21 mouse cellular contexts compared by ENCODE assay signal in the genomic region with DNA sequence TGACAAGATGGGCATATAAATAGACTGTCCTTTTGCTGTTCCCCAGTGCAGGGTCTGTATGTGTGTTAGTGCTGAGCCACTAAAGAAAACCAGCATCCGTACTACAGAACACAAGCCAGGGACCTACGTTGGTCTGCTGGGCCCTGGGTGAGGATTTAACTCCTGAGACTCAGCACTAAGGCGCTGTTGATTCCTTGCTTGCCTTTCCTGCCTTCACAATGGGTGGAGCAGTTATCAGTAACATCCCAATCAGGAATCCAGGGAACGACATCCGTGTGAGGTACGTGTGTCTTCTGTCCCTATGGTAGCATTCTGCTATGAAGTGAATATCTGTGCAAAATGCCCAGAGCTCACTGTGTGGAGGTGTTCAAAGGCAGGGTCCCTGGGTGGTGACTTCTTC. TPM values are rescaled to one million over a fixed set of nuclear protein-coding genes. Genes with fewer than 3 reads are reported as not detected.
A peak's percentile ranks its signal among the peaks of the same experiment; 100 is the strongest.
DNase-seq lines count a peak whose midpoint lies in the region; ATAC-seq lines count a peak whose summit lies in the region.
"Had no signal": no experiment of that assay in that cellular context is flagged by ENCODE, and none has a peak within 500 bp of the region (broad histone marks: within the 10 kb centered on the region; RNA-seq: fewer than 3 reads in every experiment).

No protein-coding gene starts in this region.

- H3K27ac ChIP-seq in forebrain, embryonic 12.5 days, result 0 out of 2 replicates have a peak overlapping the region, but pooled peaks have one; percentile 46
- H3K27ac ChIP-seq in forebrain, embryonic 11.5 days (ENCODE audit: low read depth, low read length), result no peak overlapping the region
- no peak overlapping the region for H3K27ac ChIP-seq in heart, embryonic 15.5 days
- 0 out of 2 replicates have a peak overlapping the region, but pooled peaks have one; percentile 23 for H3K27ac ChIP-seq in hindbrain, embryonic 13.5 days
- H3K27ac ChIP-seq in hindbrain, embryonic 11.5 days (ENCODE audit: low read depth, low read length), result no peak overlapping the region
- H3K27ac ChIP-seq in embryonic facial prominence, embryonic 10.5 days (replicated peaks), result 0 out of 2 replicates have a peak overlapping the region, but pooled peaks have one; percentile 10
- H3K27ac ChIP-seq: embryonic facial prominence, embryonic 15.5 days; heart, adult 2 months; intestine, embryonic 15.5 days had no signal

- peaks cover 12% of the 10 kb centered on the region; the same call in 1 of the 2 replicates for H3K9me3 ChIP-seq in forebrain, embryonic 12.5 days
- H3K9me3 ChIP-seq in forebrain, embryonic 11.5 days (ENCODE audit: control insufficient read depth, low read length), result no peaks in the 10 kb centered on the region; the same call in 1 of the 2 replicates
- peaks cover 6% of the 10 kb centered on the region; the same call in 1 of the 2 replicates for H3K9me3 ChIP-seq in heart, embryonic 15.5 days (replicated peaks)
- peaks cover 4% of the 10 kb centered on the region; the same call in 1 of the 2 replicates for H3K9me3 ChIP-seq in hindbrain, embryonic 13.5 days
- H3K9me3 ChIP-seq in hindbrain, embryonic 11.5 days (ENCODE audit: control insufficient read depth, low read length), result no peaks in the 10 kb centered on the region
- no peaks in the 10 kb centered on the region for H3K9me3 ChIP-seq in embryonic facial prominence, embryonic 10.5 days
- H3K9me3 ChIP-seq: embryonic facial prominence, embryonic 15.5 days; intestine, embryonic 15.5 days had no signal

- no peak overlapping the region for H3K4me2 ChIP-seq in forebrain, embryonic 12.5 days
- H3K4me2 ChIP-seq in forebrain, embryonic 11.5 days (ENCODE audit: low read depth, low read length, severe bottlenecking), result no peak overlapping the region
- H3K4me2 ChIP-seq in heart, embryonic 15.5 days, result no peak overlapping the region
- H3K4me2 ChIP-seq in hindbrain, embryonic 13.5 days, result no peak overlapping the region
- H3K4me2 ChIP-seq in hindbrain, embryonic 11.5 days (replicated peaks; ENCODE audit: low read depth, low read length), result no peak overlapping the region
- H3K4me2 ChIP-seq: embryonic facial prominence, embryonic 15.5 days; intestine, embryonic 15.5 days had no signal

- no peak for DNase-seq in forebrain, embryonic 11.5 days (ENCODE audit: low spot score)
- no peak for DNase-seq in heart, postnatal 25 days (ENCODE audit: low spot score)
- DNase-seq in hindbrain, embryonic 11.5 days (ENCODE audit: low spot score), result no peak
- no peak for DNase-seq in embryonic facial prominence, embryonic 10.5 days (ENCODE audit: low spot score)
- DNase-seq: adrenal gland, adult 8-10 months; adrenal gland, postnatal 36 days; B cell, adult 2 months; cerebellum, adult 2 months; gastrocnemius, postnatal 10 days; heart, adult 2 months; heart, postnatal 4 days; kidney, adult 18-20 months had no signal

- 89% methylated on average over 6 of the region's 6 CpGs for WGBS in forebrain, embryonic 12.5 days
- 96% methylated on average over 6 of the region's 6 CpGs for WGBS in forebrain, embryonic 11.5 days
- WGBS in heart, embryonic 15.5 days, result 61% methylated on average over 6 of the region's 6 CpGs
- WGBS in hindbrain, embryonic 13.5 days, result 90% methylated on average over 6 of the region's 6 CpGs
- 86% methylated on average over 6 of the region's 6 CpGs for WGBS in hindbrain, embryonic 11.5 days
- WGBS in embryonic facial prominence, embryonic 10.5 days, result 85% methylated on average over 6 of the region's 6 CpGs

- H3K36me3 ChIP-seq in forebrain, embryonic 12.5 days (replicated peaks), result peaks cover 18% of the 10 kb centered on the region
- H3K36me3 ChIP-seq in forebrain, embryonic 11.5 days (ENCODE audit: control insufficient read depth, insufficient read depth, low read length), result peaks cover 8% of the 10 kb centered on the region
- no peaks in the 10 kb centered on the region; the same call in 1 of the 2 replicates for H3K36me3 ChIP-seq in heart, embryonic 15.5 days
- H3K36me3 ChIP-seq in hindbrain, embryonic 13.5 days, result peaks cover 16% of the 10 kb centered on the region; the same call in 1 of the 2 replicates
- peaks cover 9% of the 10 kb centered on the region; the same call in 1 of the 2 replicates for H3K36me3 ChIP-seq in hindbrain, embryonic 11.5 days (ENCODE audit: control insufficient read depth, insufficient read depth, low read length)
- H3K36me3 ChIP-seq in embryonic facial prominence, embryonic 10.5 days (replicated peaks), result peaks cover 63% of the 10 kb centered on the region
- H3K36me3 ChIP-seq: embryonic facial prominence, embryonic 15.5 days; G1E had no signal

- intact Hi-C loops in heart, postnatal 25 days (cut with DNase I), result no loop called here

- peaks cover 54% of the 10 kb centered on the region for H3K4me1 ChIP-seq in forebrain, embryonic 12.5 days
- peaks cover 29% of the 10 kb centered on the region for H3K4me1 ChIP-seq in forebrain, embryonic 11.5 days (replicated peaks; ENCODE audit: control insufficient read depth, insufficient read depth, low read length)
- H3K4me1 ChIP-seq in heart, embryonic 15.5 days (replicated peaks), result peaks cover 49% of the 10 kb centered on the region
- peaks cover 57% of the 10 kb centered on the region for H3K4me1 ChIP-seq in hindbrain, embryonic 13.5 days (replicated peaks)
- H3K4me1 ChIP-seq in hindbrain, embryonic 11.5 days (replicated peaks; ENCODE audit: control insufficient read depth, insufficient read depth, low read length), result peaks cover 26% of the 10 kb centered on the region
- peaks cover 61% of the 10 kb centered on the region for H3K4me1 ChIP-seq in embryonic facial prominence, embryonic 10.5 days

- no peak for ATAC-seq in forebrain, embryonic 12.5 days (ENCODE audit: low FRiP score)
- ATAC-seq in forebrain, embryonic 11.5 days (replicated peaks; ENCODE audit: low FRiP score), result no peak
- peak; percentile 19; the same call in 1 of the 2 replicates for ATAC-seq in heart, embryonic 15.5 days (replicated peaks; ENCODE audit: insufficient number of reproducible peaks, insufficient read depth, low FRiP score, low read depth)
- ATAC-seq in hindbrain, embryonic 13.5 days (ENCODE audit: low FRiP score), result no peak
- no peak for ATAC-seq in hindbrain, embryonic 11.5 days (ENCODE audit: low FRiP score)
- ATAC-seq: CD4-positive, CD25-positive, alpha-beta regulatory T cell, adult 4 months; intestine, embryonic 15.5 days had no signal

- H3K4me3 ChIP-seq in forebrain, embryonic 12.5 days (replicated peaks), result no peak overlapping the region
- H3K4me3 ChIP-seq in forebrain, embryonic 11.5 days (ENCODE audit: low read depth, low read length), result no peak overlapping the region
- no peak overlapping the region for H3K4me3 ChIP-seq in heart, embryonic 15.5 days
- H3K4me3 ChIP-seq in hindbrain, embryonic 13.5 days, result no peak overlapping the region
- no peak overlapping the region for H3K4me3 ChIP-seq in hindbrain, embryonic 11.5 days (ENCODE audit: low read depth, low read length)
- no peak overlapping the region for H3K4me3 ChIP-seq in embryonic facial prominence, embryonic 10.5 days
- H3K4me3 ChIP-seq: embryonic facial prominence, embryonic 15.5 days; erythroblast, embryonic 14.5 days; forebrain, embryonic 10.5 days; heart, adult 2 months; intestine, embryonic 15.5 days had no signal

- H3K9ac ChIP-seq in forebrain, embryonic 12.5 days, result no peak overlapping the region
- H3K9ac ChIP-seq in forebrain, embryonic 11.5 days (ENCODE audit: low read length), result no peak overlapping the region
- H3K9ac ChIP-seq in heart, embryonic 15.5 days, result no peak overlapping the region
- no peak overlapping the region for H3K9ac ChIP-seq in hindbrain, embryonic 13.5 days
- no peak overlapping the region for H3K9ac ChIP-seq in hindbrain, embryonic 11.5 days (ENCODE audit: low read depth, low read length)
- H3K9ac ChIP-seq: embryonic facial prominence, embryonic 15.5 days; intestine, embryonic 15.5 days had no signal

- no peaks in the 10 kb centered on the region for H3K27me3 ChIP-seq in forebrain, embryonic 12.5 days
- no peaks in the 10 kb centered on the region for H3K27me3 ChIP-seq in forebrain, embryonic 11.5 days (ENCODE audit: control insufficient read depth, insufficient read depth, low read length)
- H3K27me3 ChIP-seq in heart, embryonic 15.5 days, result no peaks in the 10 kb centered on the region
- no peaks in the 10 kb centered on the region for H3K27me3 ChIP-seq in hindbrain, embryonic 13.5 days
- H3K27me3 ChIP-seq in hindbrain, embryonic 11.5 days (ENCODE audit: control insufficient read depth, insufficient read depth, low read length), result no peaks in the 10 kb centered on the region
- H3K27me3 ChIP-seq in embryonic facial prominence, embryonic 10.5 days (replicated peaks; ENCODE audit: low read depth, poor library complexity, severe bottlenecking), result no peaks in the 10 kb centered on the region
- H3K27me3 ChIP-seq: intestine, embryonic 15.5 days had no signal

RNA-seq across cellular contexts. Expression of a gene that starts 8.2 kb away (rescaled TPM):
- polyA plus RNA-seq in forebrain, embryonic 12.5 days (2016; fragmentation: Nextera tagmentation; extraction: Ambion mirVana), result 81.1 and 81.2 TPM in 2 replicates
- 81.8 and 84.6 TPM in 2 replicates for polyA plus RNA-seq in forebrain, embryonic 11.5 days (2014; fragmentation: Nextera tagmentation; extraction: Ambion mirVana)
- polyA plus RNA-seq in heart, embryonic 15.5 days (2015; fragmentation: Nextera tagmentation; extraction: Ambion mirVana), result 48.1 and 49.3 TPM in 2 replicates
- 10 to 100 TPM in 1 of 2 experiments, 1 to 10 TPM in 1; 5.6 to 10.5 TPM for total RNA-seq in heart, postnatal 25 days (2021)
- polyA plus RNA-seq in hindbrain, embryonic 13.5 days (2015; fragmentation: Nextera tagmentation; extraction: Ambion mirVana), result 50.3 and 52.3 TPM in 2 replicates
- polyA plus RNA-seq in hindbrain, embryonic 11.5 days (2014; fragmentation: Nextera tagmentation; extraction: Ambion mirVana), result 85.4 and 99.3 TPM in 2 replicates
- 102 and 123 TPM in 2 replicates for polyA plus RNA-seq in embryonic facial prominence, embryonic 10.5 days (2016; fragmentation: Nextera tagmentation; extraction: Ambion mirVana)
- total RNA-seq: G1E had no signal
- polyA plus RNA-seq: CD4-positive, CD25-positive, alpha-beta regulatory T cell, adult 4 months; G1E had no signal

Comparison
In these comparisons a context has a peak if more than half of its experiments do, and no peak if none do; other contexts are left out.
1. H3K27ac ChIP-seq: peak in forebrain, embryonic 12.5 days (single experiment), hindbrain, embryonic 13.5 days (single experiment) and embryonic facial prominence, embryonic 10.5 days (single experiment); none in forebrain, embryonic 11.5 days (single experiment), heart, embryonic 15.5 days (single experiment) and hindbrain, embryonic 11.5 days (single experiment).